Mouse (Mus musculus): ENCODE data around the gene Olfr1093. TPM values are rescaled to one million over a fixed set of nuclear protein-coding genes. Genes with fewer than 3 reads are reported as not detected.

The Olfr1093 gene
- polyA plus RNA-seq (2016; fragmentation: Nextera tagmentation; extraction: Ambion mirVana): not detected in 2 replicates

DNA sequence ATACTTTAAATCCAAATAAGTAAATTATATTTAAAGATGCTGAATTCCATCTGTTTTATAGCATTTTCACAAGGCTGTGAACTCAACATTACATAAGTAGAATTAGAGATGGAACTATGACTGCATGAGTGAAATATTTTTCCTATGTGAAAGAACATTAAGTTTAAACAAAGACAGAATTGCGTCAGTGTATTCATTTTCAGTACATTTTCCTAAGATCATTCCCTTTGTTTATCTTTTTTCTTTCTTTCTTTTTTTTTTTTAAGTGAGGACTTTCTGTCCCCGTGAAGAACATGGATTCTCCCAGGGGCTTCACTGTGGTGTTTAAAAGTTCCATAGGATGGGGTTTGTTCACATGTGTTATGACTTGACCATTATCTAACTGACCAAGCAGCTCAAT, at the start of gene Olfr1093:
Gene Olfr1093, plus strand, starts transcription at position 301 of the 400 bp plus-strand sequence.
- Histone ChIP-seq H3K9me3 (no peaks in the 10 kb centered on the region), H3K9ac (replicated peaks) (no peak within 1 kb of the TSS), H3K4me1 (replicated peaks) (no peaks in the 10 kb centered on the region), H3K4me2 (no peak within 1 kb of the TSS), H3K4me3 (replicated peaks) (no peak within 1 kb of the TSS), H3K27ac (no peak within 1 kb of the TSS), H3K36me3 (no peaks in the 10 kb centered on the region), H3K27me3 (no peaks in the 10 kb centered on the region)
- WGBS: 79% methylated on average over 2 of the region's 2 CpGs
- no peak for ATAC-seq (ENCODE audit: insufficient number of reproducible peaks, insufficient read depth, low FRiP score, low TSS enrichment, low read depth)

DNA sequence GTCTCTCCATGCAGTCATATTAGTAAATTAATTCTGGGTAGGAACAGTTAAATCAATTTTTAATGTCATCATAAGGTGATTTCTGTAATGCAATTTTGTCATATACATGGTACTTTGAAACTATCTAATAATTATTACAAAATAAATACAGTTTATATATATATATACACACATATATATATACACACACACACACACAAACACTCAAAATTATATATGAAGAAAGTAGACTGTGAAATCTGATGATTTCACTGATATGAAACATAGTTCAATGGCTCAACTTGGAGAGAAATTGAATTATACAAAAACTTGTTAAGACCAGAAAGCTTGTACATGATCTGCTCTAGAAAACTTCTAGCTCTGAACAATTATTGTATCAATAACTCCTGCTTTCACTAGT, 48.7 kb upstream of the Olfr1093 start, which contains the start of gene Olfr1089:
Gene Olfr1089, minus strand, starts transcription at position 101 of the 400 bp plus-strand sequence.
- Histone ChIP-seq H3K4me1 (replicated peaks) (no peaks in the 10 kb centered on the region), H3K27me3 (no peaks in the 10 kb centered on the region), H3K36me3 (no peaks in the 10 kb centered on the region), H3K9me3 (no peaks in the 10 kb centered on the region), H3K4me3 (replicated peaks) (no peak within 1 kb of the TSS), H3K9ac (replicated peaks) (no peak within 1 kb of the TSS), H3K4me2 (no peak within 1 kb of the TSS), H3K27ac (no peak within 1 kb of the TSS)
- ATAC-seq (ENCODE audit: insufficient number of reproducible peaks, insufficient read depth, low FRiP score, low TSS enrichment, low read depth): no peak

DNA sequence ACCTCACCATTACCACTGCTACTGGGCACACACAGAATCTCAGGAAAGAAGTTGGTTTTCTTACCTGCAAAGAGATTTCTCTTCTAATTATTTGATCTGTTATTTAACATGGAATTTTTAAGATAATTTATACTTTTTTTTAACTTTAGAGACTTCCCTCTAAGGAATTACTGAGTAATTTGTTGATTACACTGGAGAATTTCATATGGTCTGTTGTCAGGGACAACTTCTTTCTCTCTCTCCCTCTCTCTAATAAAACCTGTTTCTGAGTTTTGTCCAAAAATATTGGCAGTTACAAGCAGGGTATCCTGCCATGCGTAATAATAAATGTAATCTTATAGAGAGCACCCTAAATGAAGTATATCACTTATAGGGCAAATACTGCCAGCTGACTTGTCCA, 23.4 kb upstream of the Olfr1093 start, which contains the start of gene Olfr1090:
Gene Olfr1090, minus strand, starts transcription at position 101 of the 400 bp plus-strand sequence.
- H3K4me1 ChIP-seq (replicated peaks): no peaks in the 10 kb centered on the region
- no peaks in the 10 kb centered on the region for H3K9me3 ChIP-seq
- H3K9ac ChIP-seq (replicated peaks): no peak within 1 kb of the TSS
- no peaks in the 10 kb centered on the region for H3K36me3 ChIP-seq
- whole genome bisulfite sequencing: 94% methylated on average over 1 of the region's 1 CpGs
- no peaks in the 10 kb centered on the region for H3K27me3 ChIP-seq
- no peak within 1 kb of the TSS for H3K4me3 ChIP-seq (replicated peaks)
- H3K27ac ChIP-seq: no peak within 1 kb of the TSS
- no peak for ATAC-seq (ENCODE audit: insufficient number of reproducible peaks, insufficient read depth, low FRiP score, low TSS enrichment, low read depth)
- no peak within 1 kb of the TSS for H3K4me2 ChIP-seq

DNA sequence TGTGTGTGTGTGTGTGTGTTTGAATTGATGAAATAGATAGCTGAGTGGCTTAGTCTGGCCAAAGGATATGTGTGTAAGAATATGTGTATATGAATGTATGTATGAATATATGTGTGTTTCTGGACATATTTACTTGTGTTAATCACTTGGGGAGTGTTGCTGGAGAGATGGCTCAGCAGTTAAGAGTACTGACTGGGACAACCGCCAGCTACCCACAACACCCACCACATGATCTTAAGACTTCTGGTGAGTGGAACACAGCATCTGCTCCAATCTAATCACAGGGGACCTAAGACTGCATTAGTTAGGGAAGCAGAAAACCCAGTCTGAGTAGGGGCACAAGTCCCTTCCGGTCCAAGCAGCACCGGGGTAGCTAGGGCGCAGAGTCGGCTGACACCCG, 21.2 kb upstream of the Olfr1093 start:
- no peak for ATAC-seq (ENCODE audit: insufficient number of reproducible peaks, insufficient read depth, low FRiP score, low TSS enrichment, low read depth)
- H3K4me2 ChIP-seq: no peak overlapping the region
- no peaks in the 10 kb centered on the region for H3K9me3 ChIP-seq
- WGBS: 95% methylated on average over 6 of the region's 6 CpGs
- H3K27ac ChIP-seq: no peak overlapping the region
- H3K4me1 ChIP-seq (replicated peaks): no peaks in the 10 kb centered on the region
- no peak overlapping the region for H3K4me3 ChIP-seq (replicated peaks)
- no peak overlapping the region for H3K9ac ChIP-seq (replicated peaks)
- H3K36me3 ChIP-seq: no peaks in the 10 kb centered on the region
- H3K27me3 ChIP-seq: no peaks in the 10 kb centered on the region

DNA sequence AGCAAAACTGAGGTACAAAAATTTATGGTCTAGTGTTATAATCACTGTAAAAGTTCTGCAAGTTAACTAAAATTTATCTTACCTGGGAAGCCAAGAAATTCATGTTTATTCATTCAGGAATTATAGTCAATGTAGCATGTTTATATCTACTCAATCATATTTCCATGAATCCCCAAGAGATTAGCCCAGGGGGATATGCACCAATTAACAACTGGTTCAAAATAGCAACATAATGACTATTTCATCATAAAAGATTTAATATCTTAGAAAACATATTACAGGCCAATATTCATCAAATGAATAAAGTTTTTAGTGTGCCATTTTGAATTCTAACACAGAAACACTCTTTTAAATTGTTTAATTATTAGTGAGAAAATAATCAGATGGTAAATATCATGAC, 27.6 kb downstream of the Olfr1093 start, which contains the start of gene Olfr141:
Gene Olfr141, minus strand, starts transcription at position 101 of the 400 bp plus-strand sequence.
- Histone ChIP-seq H3K27ac (no peak within 1 kb of the TSS), H3K36me3 (no peaks in the 10 kb centered on the region), H3K4me2 (no peak within 1 kb of the TSS), H3K9ac (replicated peaks) (no peak within 1 kb of the TSS), H3K9me3 (no peaks in the 10 kb centered on the region), H3K4me3 (replicated peaks) (no peak within 1 kb of the TSS), H3K27me3 (no peaks in the 10 kb centered on the region), H3K4me1 (replicated peaks) (no peaks in the 10 kb centered on the region)
- no peak for ATAC-seq (ENCODE audit: insufficient number of reproducible peaks, insufficient read depth, low FRiP score, low TSS enrichment, low read depth)

DNA sequence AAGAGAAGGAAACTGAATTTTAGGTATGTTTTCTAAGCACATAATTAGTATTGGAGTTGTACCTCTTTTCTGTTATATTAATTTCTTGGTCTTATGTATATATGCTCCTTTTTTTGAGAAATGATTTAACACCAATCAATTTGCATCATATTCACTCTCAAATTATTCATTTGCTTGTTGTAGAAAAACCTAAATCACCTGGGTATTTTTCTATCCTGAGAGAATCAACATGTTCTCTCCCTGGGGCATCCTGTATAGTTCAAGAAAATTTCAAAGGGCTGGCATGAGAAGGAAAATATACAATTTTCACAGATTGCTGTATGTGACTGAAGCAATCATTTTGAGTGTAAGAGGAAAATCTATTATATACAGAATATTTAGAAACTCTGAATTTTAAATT, 42.1 kb downstream of the Olfr1093 start, which contains the start of gene Olfr1094:
Gene Olfr1094, plus strand, starts transcription at position 301 of the 400 bp plus-strand sequence.
- Histone ChIP-seq H3K27ac (no peak within 1 kb of the TSS), H3K27me3 (no peaks in the 10 kb centered on the region), H3K4me3 (replicated peaks) (no peak within 1 kb of the TSS), H3K4me2 (no peak within 1 kb of the TSS), H3K9me3 (no peaks in the 10 kb centered on the region; the same call in 1 of the 2 replicates), H3K9ac (replicated peaks) (no peak within 1 kb of the TSS), H3K4me1 (replicated peaks) (no peaks in the 10 kb centered on the region), H3K36me3 (no peaks in the 10 kb centered on the region)
- no peak for ATAC-seq (ENCODE audit: insufficient number of reproducible peaks, insufficient read depth, low FRiP score, low TSS enrichment, low read depth)

Other genes starting within 250 kb of the Olfr1093 start
- gene Olfr1079, start 240.0 kb upstream of the Olfr1093 start, polyA plus RNA-seq (2016; fragmentation: Nextera tagmentation; extraction: Ambion mirVana): not detected in 2 replicates
- gene Olfr1080, start 224.2 kb upstream of the Olfr1093 start, polyA plus RNA-seq (2016; fragmentation: Nextera tagmentation; extraction: Ambion mirVana): not detected in 2 replicates
- not detected in 2 replicates for gene Olfr1082, start 183.5 kb upstream of the Olfr1093 start, polyA plus RNA-seq (2016; fragmentation: Nextera tagmentation; extraction: Ambion mirVana)
- gene Olfr1084, start 142.8 kb upstream of the Olfr1093 start, polyA plus RNA-seq (2016; fragmentation: Nextera tagmentation; extraction: Ambion mirVana): not detected in 2 replicates
- gene Olfr1085, start 120.5 kb upstream of the Olfr1093 start, polyA plus RNA-seq (2016; fragmentation: Nextera tagmentation; extraction: Ambion mirVana): not detected in 2 replicates
- not detected in 2 replicates for gene Olfr1086, start 102.4 kb upstream of the Olfr1093 start, polyA plus RNA-seq (2016; fragmentation: Nextera tagmentation; extraction: Ambion mirVana)
- gene Olfr1087, start 84.1 kb upstream of the Olfr1093 start, polyA plus RNA-seq (2016; fragmentation: Nextera tagmentation; extraction: Ambion mirVana): not detected in 2 replicates
- not detected in 2 replicates for gene Olfr1089, start 48.8 kb upstream of the Olfr1093 start, polyA plus RNA-seq (2016; fragmentation: Nextera tagmentation; extraction: Ambion mirVana)
- gene Olfr1090, start 23.5 kb upstream of the Olfr1093 start, polyA plus RNA-seq (2016; fragmentation: Nextera tagmentation; extraction: Ambion mirVana): not detected in 2 replicates
- gene Olfr141, start 27.5 kb downstream of the Olfr1093 start, polyA plus RNA-seq (2016; fragmentation: Nextera tagmentation; extraction: Ambion mirVana): not detected in 2 replicates
- not detected in 2 replicates for gene Olfr1094, start 42.2 kb downstream of the Olfr1093 start, polyA plus RNA-seq (2016; fragmentation: Nextera tagmentation; extraction: Ambion mirVana)
- not detected in 2 replicates for gene Olfr1095, start 69.2 kb downstream of the Olfr1093 start, polyA plus RNA-seq (2016; fragmentation: Nextera tagmentation; extraction: Ambion mirVana)
- not detected in 2 replicates for gene Gm13723, start 92.3 kb downstream of the Olfr1093 start, polyA plus RNA-seq (2016; fragmentation: Nextera tagmentation; extraction: Ambion mirVana)
- not detected in 2 replicates for gene Olfr1097, start 109.7 kb downstream of the Olfr1093 start, polyA plus RNA-seq (2016; fragmentation: Nextera tagmentation; extraction: Ambion mirVana)
- not detected in 2 replicates for gene Olfr1098, start 142.1 kb downstream of the Olfr1093 start, polyA plus RNA-seq (2016; fragmentation: Nextera tagmentation; extraction: Ambion mirVana)
- not detected in 2 replicates for gene Olfr1099, start 178.2 kb downstream of the Olfr1093 start, polyA plus RNA-seq (2016; fragmentation: Nextera tagmentation; extraction: Ambion mirVana)
- gene Olfr1100, start 197.5 kb downstream of the Olfr1093 start, polyA plus RNA-seq (2016; fragmentation: Nextera tagmentation; extraction: Ambion mirVana): not detected in 2 replicates
- not detected in 2 replicates for gene Olfr1101, start 208.7 kb downstream of the Olfr1093 start, polyA plus RNA-seq (2016; fragmentation: Nextera tagmentation; extraction: Ambion mirVana)
- not detected in 2 replicates for gene Olfr1102, start 215.9 kb downstream of the Olfr1093 start, polyA plus RNA-seq (2016; fragmentation: Nextera tagmentation; extraction: Ambion mirVana)
- gene Olfr1104, start 244.6 kb downstream of the Olfr1093 start, polyA plus RNA-seq (2016; fragmentation: Nextera tagmentation; extraction: Ambion mirVana): not detected in 2 replicates

Measured in limb, embryonic 12.5 days (tissue).